Mouse (Mus musculus) left cerebral cortex, postnatal 14 days (tissue): Measurements from ENCODE around the gene Sun2. TPM values are rescaled to one million over a fixed set of nuclear protein-coding genes. Genes with fewer than 3 reads are reported as not detected.

Source experiments
- DNase-seq, 2 experiments: peaks; one replicate each; pipeline ENCODE4 v3.0.0; 2021 to 2022; ENCODE audit warnings: low spot score in 2 of 2, mixed read lengths in 1 of 2
- intact Hi-C: fragments of 180-260 bp; cut with DNase I; formaldehyde crosslinking; loops from one replicate; pipeline ENCODE4 v1.15.1; 2025
- total RNA-seq, 2 experiments: library from RNA; stranded (reverse); gene quantifications; 2 replicates each; pipeline ENCODE4 v1.2.3; 2021

Sun2 gene
- total RNA-seq, 2 experiments from 2014 or later = 24.8 to 25.3 TPM

DNA sequence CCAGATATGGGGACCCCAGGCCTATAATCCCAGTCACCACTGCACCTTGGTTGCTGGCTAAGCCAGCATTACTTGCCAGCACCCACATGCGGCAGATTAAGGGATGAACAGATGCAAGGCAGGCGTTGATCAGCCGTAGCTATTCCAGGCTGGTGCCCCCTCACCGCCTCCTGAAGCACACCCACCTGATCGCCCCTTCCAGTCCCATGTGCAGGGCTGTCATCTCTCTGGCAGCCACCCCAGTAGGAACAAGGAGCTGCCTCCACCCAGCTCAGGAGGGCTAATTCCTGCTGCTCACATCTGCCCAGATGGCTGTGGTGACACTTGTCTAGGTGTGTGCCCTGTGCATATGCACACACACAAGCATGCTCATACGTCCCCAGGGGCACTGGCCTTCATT lies 18.6 kb upstream of the Sun2 start:
- intact Hi-C loops = no loop called here
- DNase-seq = no peak

DNA sequence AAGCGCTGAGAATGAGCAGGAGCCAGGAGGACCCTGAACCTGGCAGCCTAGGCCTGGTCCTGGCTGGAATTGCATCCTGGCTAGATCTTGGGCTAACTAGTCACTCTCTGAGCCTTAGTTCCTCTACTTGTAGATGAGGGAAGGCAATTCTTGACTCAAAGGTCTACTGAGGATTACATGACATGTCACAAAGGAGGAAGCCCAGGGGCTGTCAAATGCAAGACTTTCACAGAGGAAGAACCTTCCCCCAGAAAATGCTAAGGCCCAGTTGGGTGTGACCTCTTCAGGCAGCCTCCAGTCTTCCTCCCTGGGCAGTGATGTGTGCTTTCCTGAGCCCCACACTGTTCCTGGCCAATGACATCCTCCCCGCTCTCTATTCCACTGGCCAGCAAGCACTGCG lies 14.8 kb upstream of the Sun2 start:
- no peak for DNase-seq
- intact Hi-C loops = loop anchor here (5.0 to 10.0 kb wide), 3 partner anchors 45 to 320 kb away; partner anchors contain the start of gene Nptxr

DNA sequence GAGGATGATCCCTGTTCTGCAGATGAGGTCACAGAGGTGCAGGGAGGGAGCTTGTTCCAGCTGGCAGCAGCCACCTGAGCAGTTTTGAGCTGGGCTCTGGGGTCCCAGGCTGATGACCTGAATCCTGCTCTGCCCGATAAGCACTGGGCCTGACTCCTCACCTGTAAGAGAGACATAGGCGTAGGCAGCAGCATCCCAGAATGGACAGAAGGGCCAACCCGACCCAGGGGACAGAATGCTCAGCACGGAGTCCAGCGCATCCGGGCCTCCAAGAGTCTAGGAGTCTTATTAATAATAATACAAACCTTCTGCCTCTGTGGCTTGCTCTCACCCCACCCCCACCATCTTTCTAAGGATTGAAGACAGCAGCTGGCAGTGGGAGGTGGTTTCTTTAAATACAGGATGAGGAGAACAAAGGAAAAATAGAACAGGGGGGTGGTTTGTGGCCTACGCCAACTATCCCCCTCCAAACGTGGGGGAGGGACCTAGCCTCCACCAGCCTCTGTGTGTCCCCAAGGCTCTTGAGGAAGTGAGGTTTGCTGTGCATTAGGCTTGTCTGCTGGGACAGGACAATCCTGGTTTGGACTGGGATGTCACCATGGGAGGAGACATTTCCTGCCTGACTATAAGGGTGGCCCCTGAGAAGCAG lies 13.8 kb upstream of the Sun2 start:
- intact Hi-C loops = loop anchor here (2.0 to 10.0 kb wide), 4 partner anchors 46 to 321 kb away; partner anchors contain the start of gene Nptxr
- peak; percentile 58 to 70 for DNase-seq

DNA sequence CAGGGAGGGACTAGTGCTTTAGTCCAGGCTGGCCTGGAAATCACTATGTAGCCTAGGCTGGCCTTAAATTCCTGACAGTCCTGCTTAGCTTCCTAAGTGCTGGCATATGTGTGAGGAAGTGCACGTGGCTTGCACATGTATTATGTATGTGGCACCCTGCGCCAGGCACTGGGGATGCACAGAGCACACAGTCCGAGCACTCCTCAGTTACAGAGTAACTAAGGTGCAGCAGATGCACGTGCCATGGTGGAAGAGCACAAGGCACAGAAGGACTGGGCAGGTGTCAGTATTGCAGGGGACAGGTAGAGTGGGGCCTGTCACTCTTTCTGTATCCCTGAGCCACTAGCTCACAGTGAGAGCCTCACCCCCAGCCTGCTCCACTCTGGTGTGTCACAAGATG lies 12.8 kb upstream of the Sun2 start:
- no peak for DNase-seq

DNA sequence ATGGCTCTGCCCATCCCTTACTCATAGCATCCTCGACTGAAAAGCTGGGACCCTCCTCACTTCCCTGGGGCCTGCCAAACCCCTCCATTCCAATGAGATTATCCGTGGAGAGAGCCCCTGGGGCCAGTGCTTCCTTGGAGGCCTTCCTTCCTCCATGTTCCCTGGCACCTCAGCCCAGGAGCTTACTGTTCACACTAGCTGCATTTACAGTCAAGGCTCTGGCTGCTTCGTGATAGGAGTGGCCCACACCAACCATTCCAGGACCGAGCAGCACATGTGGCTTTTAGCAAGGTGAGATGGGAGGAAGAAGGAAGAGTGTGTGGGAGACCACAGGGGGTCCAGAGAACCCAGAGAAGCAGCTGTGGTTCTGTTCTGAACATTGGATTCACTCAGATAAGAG lies 11.5 kb upstream of the Sun2 start:
- intact Hi-C loops = loop anchor here (2.0 to 10.0 kb wide), 3 partner anchors 77 to 158 kb away; no protein-coding TSS in a partner anchor
- DNase-seq = no peak

More for the DNA sequence above, 12.8 kb upstream of the Sun2 start:
- intact Hi-C loops = loop anchor here (2.0 to 10.0 kb wide), 4 partner anchors 47 to 322 kb away; partner anchors contain the start of gene Nptxr

DNA sequence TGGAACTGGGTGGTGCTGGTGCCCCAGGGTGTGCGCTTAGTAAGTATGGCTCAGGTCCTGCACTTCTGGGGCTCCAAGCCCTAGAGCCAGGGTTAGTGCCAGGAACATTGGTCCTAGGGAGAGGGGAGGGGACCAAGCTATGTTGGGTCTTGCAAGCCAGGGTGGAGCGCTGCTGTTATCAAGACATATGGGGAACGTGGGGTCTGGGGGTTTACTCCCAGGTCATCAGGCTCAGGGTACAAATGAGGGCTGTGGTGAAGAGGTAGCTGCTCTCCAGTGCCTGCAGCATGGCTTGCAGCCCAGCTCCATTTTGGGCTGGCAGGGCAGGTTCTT lies 11.1 kb upstream of the Sun2 start:
- no peak for DNase-seq
- intact Hi-C loops = loop anchor here (5.0 to 10.0 kb wide), 2 partner anchors 131 to 159 kb away; no protein-coding TSS in a partner anchor

DNA sequence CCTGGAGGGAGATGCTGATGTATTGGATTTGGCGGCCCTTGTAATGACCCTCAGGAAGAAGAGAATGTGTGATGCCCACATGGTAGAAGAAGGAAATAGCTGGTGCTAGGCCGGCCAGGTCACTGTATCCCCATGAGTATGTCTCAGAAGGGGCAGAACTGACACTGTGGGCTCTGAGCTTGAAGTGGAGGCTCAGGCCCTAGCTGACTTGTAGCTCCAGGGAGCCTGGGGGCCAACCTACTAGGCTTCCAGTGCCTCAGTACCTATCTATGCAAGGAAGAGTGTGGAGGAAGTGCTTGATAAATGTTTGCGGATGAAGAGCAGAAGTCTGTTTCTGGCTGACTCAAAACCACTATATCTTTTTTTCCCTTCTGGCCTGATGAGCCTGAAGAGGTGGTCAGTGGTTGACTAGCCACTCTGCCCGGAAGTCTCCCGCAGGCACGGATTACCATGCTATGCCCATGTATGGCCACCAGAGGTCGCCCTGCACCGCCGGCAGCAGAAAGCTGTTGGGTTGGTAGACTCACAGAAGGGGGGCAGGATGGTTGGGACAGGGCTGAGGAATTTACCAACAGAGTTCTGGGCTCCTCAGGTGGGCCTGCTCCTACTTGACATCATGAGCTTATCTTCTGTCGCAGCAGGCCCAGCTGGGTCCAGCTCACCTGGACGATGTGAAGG lies 10.5 kb upstream of the Sun2 start:
- DNase-seq = peak; percentile 83 to 84
- intact Hi-C loops = loop anchor here (5.0 to 10.0 kb wide), 2 partner anchors 132 to 159 kb away; no protein-coding TSS in a partner anchor

DNA sequence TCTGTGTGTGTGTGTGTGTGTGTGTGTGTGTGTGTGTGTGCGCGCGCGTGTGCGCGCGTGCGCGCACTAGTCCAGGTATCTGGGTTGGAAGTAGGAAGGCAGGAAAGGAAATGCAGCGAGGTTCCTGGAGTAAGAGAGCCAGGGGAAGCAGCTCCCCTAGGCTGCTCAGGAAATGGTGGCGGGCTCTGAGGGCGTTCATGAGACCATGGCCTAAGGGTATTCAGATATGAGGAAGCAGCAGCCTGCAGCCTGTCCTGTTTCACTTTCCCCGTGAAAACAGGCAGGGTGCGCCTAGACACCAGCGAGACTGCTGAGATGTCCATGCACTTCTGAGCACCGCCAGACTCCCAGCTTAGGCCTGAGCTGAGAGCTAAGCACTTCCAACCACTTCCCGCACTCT lies 9.4 kb upstream of the Sun2 start:
- no peak for DNase-seq
- intact Hi-C loops = loop anchor here (5.0 to 10.0 kb wide), 2 partner anchors 133 to 161 kb away; no protein-coding TSS in a partner anchor

DNA sequence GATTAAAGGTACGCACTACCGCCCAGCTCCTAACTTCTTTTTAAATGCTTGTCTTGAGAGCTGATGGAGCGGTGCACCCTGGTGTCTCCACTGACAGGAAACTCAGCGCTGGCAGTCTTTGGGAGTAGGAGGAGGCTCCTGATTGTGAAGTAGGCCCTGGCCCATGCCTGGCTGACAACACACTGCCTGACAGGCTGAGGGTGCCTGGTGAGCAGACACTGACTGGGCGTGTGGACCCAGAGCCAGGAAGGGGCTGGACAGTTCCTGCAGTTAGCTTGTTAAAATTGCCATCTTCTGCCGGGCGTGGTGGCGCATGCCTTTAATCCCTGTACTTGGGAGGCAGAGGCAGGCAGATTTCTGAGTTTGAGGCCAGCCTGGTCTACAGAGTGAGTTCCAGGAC lies 7.9 kb upstream of the Sun2 start:
- DNase-seq = no peak
- intact Hi-C loops = loop anchor here (5.0 to 10.0 kb wide), 2 partner anchors 135 to 162 kb away; no protein-coding TSS in a partner anchor

DNA sequence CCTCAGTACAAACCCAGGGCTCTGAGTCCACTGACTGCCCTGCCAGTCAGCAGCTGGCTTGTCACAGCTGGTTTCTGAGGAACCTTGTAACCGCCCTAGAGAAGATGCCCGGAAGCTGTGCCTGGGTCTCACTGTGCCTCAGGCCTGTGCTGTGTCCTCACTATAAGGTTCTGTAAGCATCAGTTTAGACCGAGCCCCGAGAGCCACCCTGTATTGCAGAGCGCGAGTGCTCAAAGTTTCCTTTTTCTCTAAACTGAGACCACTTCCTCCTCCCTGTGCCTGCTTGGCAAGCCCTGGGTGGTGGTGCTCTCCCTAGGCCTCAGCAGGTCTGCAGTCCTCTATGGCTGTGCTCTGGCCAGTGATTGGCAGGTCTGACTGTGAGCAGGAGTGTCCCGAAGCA lies 6.8 kb upstream of the Sun2 start:
- DNase-seq = no peak
- intact Hi-C loops = no loop called here

DNA sequence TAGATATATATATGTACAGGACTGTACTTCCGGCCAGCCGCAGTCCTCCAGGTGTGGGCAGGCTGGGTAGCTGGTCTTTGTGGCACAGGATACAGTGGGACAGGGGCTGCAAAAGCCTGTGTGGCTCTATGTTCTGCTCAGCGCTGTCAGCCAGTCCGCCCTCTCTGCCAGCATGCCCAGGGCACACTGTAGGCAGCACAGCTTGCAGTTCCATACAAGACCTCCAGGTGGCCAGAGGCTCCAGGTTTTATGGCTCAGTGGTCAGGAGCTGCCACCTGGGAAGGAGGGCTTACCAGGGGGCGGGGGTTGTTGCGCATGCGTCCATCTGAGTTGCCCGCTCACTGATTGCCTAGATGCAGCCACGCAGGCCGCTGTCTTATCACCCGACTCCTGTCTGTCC lies 5.7 kb upstream of the Sun2 start:
- no peak for DNase-seq
- intact Hi-C loops = no loop called here

DNA sequence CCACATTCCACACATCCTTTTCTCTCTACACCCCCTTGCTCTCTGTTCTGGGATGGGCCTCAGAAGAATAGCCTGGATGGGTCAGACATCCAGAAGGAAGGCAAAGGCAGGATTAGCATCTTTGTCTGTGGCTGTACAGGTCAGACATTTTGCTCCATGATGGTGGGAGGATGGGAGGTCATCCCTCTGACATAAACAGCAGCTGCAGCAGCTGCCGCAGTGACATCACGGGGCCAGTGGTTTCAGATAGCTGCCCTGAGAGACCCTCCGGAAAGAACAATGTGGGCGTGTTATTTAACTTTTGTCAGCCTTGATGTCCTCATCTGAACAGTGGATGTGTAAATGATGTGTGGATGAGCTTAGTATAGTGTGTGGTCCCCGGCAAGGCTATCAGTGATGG lies 3.5 kb upstream of the Sun2 start:
- DNase-seq = no peak
- intact Hi-C loops = no loop called here

DNA sequence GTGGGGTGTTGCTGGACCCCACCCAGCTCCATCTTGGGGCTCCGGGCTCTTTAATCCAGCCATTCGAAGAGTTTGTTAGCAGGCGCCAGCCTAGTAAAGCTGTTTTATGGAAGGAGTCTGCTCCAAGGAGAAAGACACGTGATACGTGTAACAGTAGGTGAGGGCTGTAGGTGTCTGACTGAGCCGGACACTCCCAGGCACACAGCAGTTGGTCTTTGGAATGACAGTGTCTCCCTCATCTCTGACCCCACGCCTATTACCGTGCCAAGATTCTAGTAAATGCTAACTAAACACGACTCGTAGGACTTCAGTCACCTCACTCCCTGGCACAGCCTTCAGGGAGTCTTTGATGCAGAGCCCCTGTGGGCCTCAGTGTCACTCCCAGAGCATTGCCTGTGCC lies 3.0 kb upstream of the Sun2 start:
- no peak for DNase-seq
- intact Hi-C loops = no loop called here

DNA sequence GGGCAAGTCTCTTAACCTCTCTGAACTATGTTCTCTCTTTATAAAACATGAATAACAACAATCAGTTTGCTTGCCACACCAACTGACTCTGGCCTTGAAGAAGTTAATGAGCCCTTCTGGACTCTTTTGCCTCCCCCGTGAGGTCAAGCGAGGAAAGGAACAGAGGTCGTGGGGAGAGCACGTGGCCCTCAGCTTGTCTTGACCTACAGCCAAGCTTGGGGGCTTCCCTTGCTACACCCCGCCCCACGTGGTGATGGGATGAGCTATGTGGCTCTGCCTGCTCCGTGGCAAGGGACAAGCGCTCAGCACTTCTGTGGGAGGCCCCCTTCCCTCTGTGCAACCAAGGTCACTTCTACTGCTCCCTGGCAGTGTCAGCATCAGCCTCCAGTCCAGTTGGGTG lies 2.4 kb upstream of the Sun2 start:
- no peak for DNase-seq
- intact Hi-C loops = no loop called here

DNA sequence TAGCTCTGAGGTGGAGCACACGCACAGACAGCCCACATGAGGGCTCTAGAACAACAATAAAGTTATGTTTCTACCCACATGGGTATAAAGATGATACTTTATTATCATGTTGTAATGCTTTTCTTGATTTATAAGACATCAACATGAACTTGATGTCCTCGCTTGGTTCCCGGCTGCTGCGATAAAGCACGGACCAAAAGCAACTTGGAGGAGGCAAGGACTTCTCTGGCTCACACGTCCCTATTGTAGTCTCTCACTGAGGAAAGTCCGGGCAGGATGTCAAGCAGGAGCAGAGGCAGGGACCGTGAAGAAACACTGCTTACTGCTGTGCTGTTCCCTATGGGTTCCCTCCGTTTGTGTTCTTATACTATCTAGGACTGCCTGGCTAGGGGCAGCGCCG lies 1.7 kb upstream of the Sun2 start:
- DNase-seq = no peak
- intact Hi-C loops = no loop called here

DNA sequence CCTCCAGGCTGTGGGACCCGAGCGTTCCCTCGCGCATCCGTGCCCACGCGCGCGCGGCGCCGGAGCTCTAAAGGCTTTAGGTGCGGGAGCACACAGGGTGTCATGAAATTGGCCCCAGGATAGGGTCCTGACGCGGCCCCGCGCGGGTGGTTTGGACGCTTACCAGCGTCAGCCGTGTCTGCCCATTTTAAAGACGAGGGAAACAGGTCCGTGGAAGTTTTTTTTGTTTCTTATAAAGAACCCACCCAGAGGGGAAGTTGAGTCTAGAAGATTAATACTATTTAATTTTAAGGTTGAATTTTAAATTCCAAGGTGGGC lies 329 bp upstream of the Sun2 start:
- intact Hi-C loops = no loop called here

DNA sequence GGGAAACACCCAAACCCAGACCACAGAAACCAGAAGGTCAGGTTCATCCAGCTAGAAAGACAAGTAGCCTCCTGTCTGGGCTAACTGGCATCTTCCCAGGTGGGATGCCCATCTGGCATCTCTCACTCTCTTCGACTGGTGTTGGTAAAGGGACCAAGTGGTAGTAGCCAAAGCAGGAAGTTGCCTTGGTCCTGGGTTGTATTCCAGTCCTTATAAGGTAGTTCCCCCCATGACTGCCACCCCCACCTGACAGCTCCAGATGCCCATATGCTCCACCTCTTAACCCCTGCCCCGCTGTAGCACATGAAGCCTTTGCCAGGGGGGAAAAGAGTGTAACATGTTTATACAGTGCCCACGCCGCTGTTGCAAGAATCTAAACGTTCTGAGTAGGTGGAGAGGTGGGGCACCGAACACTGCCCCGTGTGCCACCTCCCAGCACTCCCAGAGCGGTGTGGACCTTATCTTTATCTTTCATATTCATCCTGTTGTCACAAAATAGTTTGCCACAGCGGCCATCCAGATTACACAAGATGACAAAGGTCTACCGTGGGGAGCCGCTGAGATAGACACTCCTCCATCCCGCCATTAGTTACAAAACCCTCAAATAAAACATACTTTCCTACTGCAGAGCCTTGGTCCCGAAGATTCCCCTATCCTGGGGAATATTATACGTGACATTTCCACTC lies 1.0 kb downstream of the Sun2 start:
- intact Hi-C loops = no loop called here
- no peak for DNase-seq

More for the DNA sequence above, 329 bp upstream of the Sun2 start:
- DNase-seq = no peak

DNA sequence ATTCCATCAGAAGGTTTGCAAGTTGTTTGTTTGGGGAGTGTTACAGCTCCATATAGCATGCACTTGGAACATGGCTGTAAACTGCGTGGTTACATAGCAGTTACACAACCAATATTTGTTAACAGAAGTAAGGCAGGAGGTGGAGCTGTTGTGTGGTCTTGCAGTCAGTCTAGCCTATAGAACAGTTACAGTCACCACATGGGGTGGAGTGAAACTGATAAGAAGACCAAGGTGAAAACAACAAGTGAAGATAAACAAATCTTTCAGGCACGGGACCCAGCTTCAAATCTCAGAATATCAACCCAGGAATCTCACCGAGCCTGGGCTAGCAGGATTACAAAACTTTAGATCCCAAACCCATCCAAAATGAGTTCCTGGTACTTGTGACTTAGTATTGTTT lies 1.6 kb downstream of the Sun2 start:
- intact Hi-C loops = no loop called here
- DNase-seq = no peak

DNA sequence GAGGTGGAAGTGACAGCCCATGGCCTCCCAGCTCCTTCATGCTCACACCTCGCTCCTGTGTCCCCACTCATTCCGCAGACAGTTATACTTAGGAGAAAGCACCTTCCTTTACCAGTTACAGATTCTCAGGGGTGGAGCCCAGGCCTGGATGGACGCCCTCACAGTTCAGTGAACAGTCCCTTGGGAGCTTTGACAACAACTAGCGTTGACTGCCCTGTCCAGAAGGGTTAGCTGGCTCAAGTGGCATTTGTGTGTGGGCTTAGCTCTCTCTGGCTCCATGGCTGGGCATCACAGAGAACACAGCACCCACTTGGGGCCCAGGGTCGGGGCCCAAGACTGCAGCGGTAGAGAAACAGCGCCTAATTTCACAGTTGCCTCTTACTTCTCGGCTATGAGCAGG lies 8.0 kb downstream of the Sun2 start:
- intact Hi-C loops = no loop called here
- no peak for DNase-seq

DNA sequence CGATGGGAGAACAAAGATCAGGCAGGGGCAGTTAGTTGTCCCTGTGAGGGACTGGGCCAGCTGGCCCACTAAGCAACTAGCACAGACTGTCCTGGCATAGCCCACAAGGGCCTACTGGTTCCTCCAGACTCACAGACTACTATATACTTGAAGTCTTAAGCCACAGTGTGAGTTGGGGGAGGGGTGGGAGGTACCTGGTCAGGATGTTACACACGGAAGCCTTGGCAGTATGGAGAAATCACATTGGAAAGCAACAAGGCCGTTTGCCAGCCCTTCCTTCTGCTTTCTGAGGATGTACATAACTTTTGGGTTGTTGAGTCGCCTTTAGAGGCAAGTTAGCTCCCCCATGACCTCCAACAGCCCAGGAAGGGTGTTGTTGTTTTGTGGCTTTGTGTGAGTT lies 8.7 kb downstream of the Sun2 start:
- intact Hi-C loops = no loop called here
- no peak for DNase-seq

DNA sequence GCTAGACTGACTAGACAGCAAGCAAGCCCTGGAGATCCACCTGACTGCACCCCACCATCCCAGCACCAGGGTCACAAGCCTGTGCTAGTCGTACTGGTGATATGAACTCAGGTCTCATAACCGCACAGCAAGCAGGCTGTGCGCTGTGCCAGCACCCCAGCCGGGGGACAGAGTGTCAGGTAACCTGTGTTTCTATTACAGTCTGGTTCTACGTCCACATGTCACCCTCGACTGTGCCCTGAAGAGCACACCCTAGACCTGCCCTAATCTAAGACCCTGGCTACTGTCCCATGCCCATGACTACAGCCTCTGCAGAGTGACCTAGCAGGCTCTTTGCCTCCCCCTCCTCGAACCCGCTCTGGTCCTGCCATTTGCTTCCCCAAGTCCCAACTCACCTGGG lies 9.1 kb downstream of the Sun2 start:
- no peak for DNase-seq
- intact Hi-C loops = no loop called here
